Mouse (Mus musculus) lung, adult 2 months (tissue): ENCODE data around the gene Arcn1.

Source experiments
- CTCF ChIP-seq: fragments of 200-500 bp; IDR thresholded peaks from 2 replicates; pipeline ENCODE4 v1.5.1; 2011; ENCODE audit warnings: mild to moderate bottlenecking, low read length, control low read depth; ENCODE audit not compliant: insufficient read depth
- POLR2A ChIP-seq: fragments of 200-500 bp; IDR thresholded peaks from 2 replicates; pipeline ENCODE4 v1.6.1; 2011; ENCODE audit warnings: low read depth, mild to moderate bottlenecking, control low read depth, low read length, borderline replicate concordance; ENCODE audit errors: extremely low read depth

- TF ChIP-seq POLR2A (no peak), CTCF (no peak)
Observed at GRCm38 (mm10) chr9:44713080-44713479, 54.6 kb downstream of the Arcn1 start.
